Mouse (Mus musculus) thymus, adult 2 months (tissue): ENCODE results near the gene Glt28d2.

Source experiments
- CTCF ChIP-seq: fragments of 200-500 bp; IDR thresholded peaks from 2 replicates; pipeline ENCODE4 v1.5.1; 2012; ENCODE audit warnings: mild to moderate bottlenecking, control low read depth, low read length, moderate library complexity, borderline replicate concordance; ENCODE audit not compliant: control insufficient read depth, poor library complexity, insufficient read depth; ENCODE audit errors: extremely low read depth
- POLR2A ChIP-seq: fragments of 200-500 bp; IDR thresholded peaks from 2 replicates; pipeline ENCODE4 v1.6.1; 2012; ENCODE audit warnings: mild to moderate bottlenecking, low read length, control low read depth, moderate library complexity; ENCODE audit not compliant: control insufficient read depth, poor library complexity, insufficient read depth; ENCODE audit errors: extremely low read depth

DNA sequence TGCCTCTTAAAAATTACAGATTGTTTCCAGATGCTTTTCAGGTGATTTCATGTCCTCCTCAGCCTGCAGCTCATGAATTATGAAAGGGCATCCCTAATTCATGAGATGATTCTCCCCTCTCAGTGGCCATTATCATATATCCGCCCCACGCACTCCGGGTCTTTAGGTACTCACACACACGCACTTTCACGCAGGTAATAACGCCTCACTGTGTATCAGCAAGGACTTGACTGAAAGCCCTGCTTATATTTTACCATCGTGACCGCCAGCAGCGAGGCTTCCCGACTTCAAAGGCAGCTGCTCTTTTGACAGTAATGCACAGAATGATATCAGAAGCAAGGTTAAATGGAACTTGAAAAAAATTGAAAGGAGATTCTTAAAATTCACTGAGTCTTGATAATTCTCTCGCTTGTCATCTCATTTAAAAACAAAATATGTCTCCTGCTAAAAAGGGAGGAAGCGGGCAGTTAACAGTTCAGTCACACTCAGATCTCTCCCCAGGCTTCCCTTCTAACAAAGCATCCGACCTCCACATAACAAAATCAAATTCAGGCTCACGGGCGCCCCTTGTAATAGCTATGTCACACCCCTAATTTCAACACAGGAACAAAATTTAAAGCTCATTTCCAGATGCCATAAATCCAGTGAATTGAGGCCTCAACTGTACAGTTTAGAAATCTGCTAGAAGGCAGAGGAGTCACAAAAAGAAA is 66.3 kb downstream of the Glt28d2 start:
- no peak for TF ChIP-seq CTCF
- no peak for TF ChIP-seq POLR2A
